Mouse (Mus musculus) ES-E14 (cell line): ENCODE results near the gene Sh2b3. TPM values are rescaled to one million over a fixed set of nuclear protein-coding genes. Genes with fewer than 3 reads are reported as not detected.
"Not testable (repeated sequence)": the region's sequence is repeated elsewhere in the genome, so short reads cannot be mapped to it uniquely, and the experiment has no call there.

Experiments used
- DNase-seq: peaks from one replicate; pipeline ENCODE4 v3.0.0-alpha.2; 2013; ENCODE audit warnings: low read depth, low spot score
- H3K27ac ChIP-seq: 2 replicates; pipeline ENCODE4 v1.5.1; 2012; ENCODE audit warnings: low read depth, mild to moderate bottlenecking, low read length, moderate library complexity, mixed read lengths; ENCODE audit not compliant: poor library complexity, insufficient read depth, severe bottlenecking
- H3K36me3 ChIP-seq: 2 replicates; pipeline ENCODE4 v1.6.1; 2012; ENCODE audit warnings: mild to moderate bottlenecking, low read length, moderate library complexity, mixed read lengths; ENCODE audit not compliant: control insufficient read depth, poor library complexity, insufficient read depth, severe bottlenecking
- H3K4me1 ChIP-seq, 2 experiments: fragments of 150-350 bp in 1 of 2; sonication (generic) in 1 of 2; 2 replicates each; pipeline ENCODE4 v1.6.1; 2012; ENCODE audit warnings: low read length in 2 of 2, mild to moderate bottlenecking in 1 of 2, mixed read lengths in 1 of 2; ENCODE audit not compliant: control insufficient read depth in 2 of 2, insufficient read depth in 2 of 2, poor library complexity in 1 of 2
- H3K4me3 ChIP-seq, 2 experiments: fragments of 150-350 bp in 1 of 2; sonication (generic) in 1 of 2; 2 replicates each; pipeline ENCODE4 v1.5.1; 2012; ENCODE audit warnings: low read length in 2 of 2, low read depth in 1 of 2, mild to moderate bottlenecking in 1 of 2, mixed read lengths in 1 of 2; ENCODE audit not compliant: insufficient read depth in 1 of 2, poor library complexity in 1 of 2, severe bottlenecking in 1 of 2
- H3K9ac ChIP-seq: 2 replicates; pipeline ENCODE4 v1.6.1; 2012; ENCODE audit warnings: low read depth, mild to moderate bottlenecking, low read length, mixed read lengths; ENCODE audit not compliant: poor library complexity, insufficient read depth, severe bottlenecking
- H3K9me3 ChIP-seq: fragments of 150-350 bp; sonication (generic); 2 replicates; pipeline ENCODE4 v1.6.1; 2012; ENCODE audit warnings: low read depth, mild to moderate bottlenecking, low read length; ENCODE audit not compliant: control insufficient read depth, insufficient read depth
- CHD2 ChIP-seq: IDR thresholded peaks from 2 replicates; pipeline ENCODE4 v1.6.1; 2014; ENCODE audit warnings: mild to moderate bottlenecking, low read depth, low read length, inconsistent platforms
- HCFC1 ChIP-seq: IDR thresholded peaks from 2 replicates; pipeline ENCODE4 v1.6.1; 2012; ENCODE audit warnings: low read length, inconsistent platforms, borderline replicate concordance; ENCODE audit not compliant: insufficient read depth
- MAFK ChIP-seq: IDR thresholded peaks from 2 replicates; pipeline ENCODE4 v1.6.1; 2014; ENCODE audit warnings: mild to moderate bottlenecking, low read depth, low read length, inconsistent platforms; ENCODE audit not compliant: insufficient read depth
- ZC3H11A ChIP-seq: IDR thresholded peaks from 2 replicates; pipeline ENCODE4 v1.6.1; 2012; ENCODE audit warnings: low read depth, mild to moderate bottlenecking, inconsistent platforms, low read length, borderline replicate concordance
- ZNF384 ChIP-seq: IDR thresholded peaks from 2 replicates; pipeline ENCODE4 v1.6.1; 2012; ENCODE audit warnings: low read depth, low read length, inconsistent platforms
- in situ Hi-C, 2 experiments: fragments of 600-800 bp; cut with MboI; formaldehyde crosslinking; loops; one replicate each; pipeline ENCODE4 v1.15.1; 2025; ENCODE audit warnings: low sequenced_read_pairs in 2 of 2, inconsistent platforms in 1 of 2; ENCODE audit not compliant: unreplicated experiment in 2 of 2
- total RNA-seq: library from RNA; depleted of rRNA; stranded (reverse); fragments of 300-350 nt; gene quantifications from 2 replicates; pipeline ENCODE4 v1.2.3, GENCODE M21; 2012

Sh2b3 gene
- total RNA-seq, 1 experiment, result 9.1 TPM

GRCm38 (mm10) chr5:121848035-121848519, 10.6 kb upstream of the Sh2b3 start:
- in situ Hi-C loops, result no loop called here
- H3K36me3 ChIP-seq, result peaks cover 3% of the 10 kb centered on the region; the same call in 1 of the 2 replicates
- no peak for DNase-seq
- peak overlapping the region; percentile 62 for H3K9ac ChIP-seq
- H3K4me3 ChIP-seq, result peak overlapping the region; percentile 65 to 87
- peaks cover 4 to 20% of the 10 kb centered on the region in 2 experiments; a peak in 3 of 4 replicates for H3K4me1 ChIP-seq
- H3K9me3 ChIP-seq, result no peaks in the 10 kb centered on the region
- peak overlapping the region; percentile 37; the same call in 1 of the 2 replicates for H3K27ac ChIP-seq
- TF ChIP-seq HCFC1 (no peak), MAFK (no peak), ZC3H11A (no peak), CHD2 (no peak), ZNF384 (no peak)

- DNase-seq, in situ Hi-C loops, H3K4me3 ChIP-seq, H3K36me3 ChIP-seq, H3K9ac ChIP-seq, H3K9me3 ChIP-seq, H3K27ac ChIP-seq: not testable (repeated sequence)
- peaks cover 4 to 20% of the 10 kb centered on the region in 2 experiments; a peak in 3 of 4 replicates for H3K4me1 ChIP-seq
Measured at GRCm38 (mm10) chr5:121847269-121847668, 9.8 kb upstream of the Sh2b3 start.

GRCm38 (mm10) chr5:121846322-121846721, 8.9 kb upstream of the Sh2b3 start:
- in situ Hi-C loops, result no loop called here
- peaks cover 2 to 16% of the 10 kb centered on the region in 2 experiments; a peak in 3 of 4 replicates for H3K4me1 ChIP-seq

GRCm38 (mm10) chr5:121845361-121845760, 7.9 kb upstream of the Sh2b3 start:
- Histone ChIP-seq H3K4me3 (peak overlapping the region in 1 of 2 experiments; percentile 59; a peak in 3 of 4 replicates), H3K4me1 (peaks cover 2 to 16% of the 10 kb centered on the region in 2 experiments; a peak in 3 of 4 replicates), H3K9ac (peak overlapping the region; percentile 35; the same call in 1 of the 2 replicates), H3K36me3 (no peaks in the 10 kb centered on the region), H3K9me3 (no peaks in the 10 kb centered on the region), H3K27ac (no peak overlapping the region)
- TF ChIP-seq MAFK (no peak), ZNF384 (no peak), ZC3H11A (no peak), HCFC1 (no peak), CHD2 (no peak)
- in situ Hi-C loops, result no loop called here
- DNase-seq, result no peak

More at GRCm38 (mm10) chr5:121846322-121846721, 8.9 kb upstream of the Sh2b3 start:
- H3K9me3 ChIP-seq, result no peaks in the 10 kb centered on the region
- no peak overlapping the region for H3K27ac ChIP-seq
- no peaks in the 10 kb centered on the region; the same call in 1 of the 2 replicates for H3K36me3 ChIP-seq
- H3K4me3 ChIP-seq, result peak overlapping the region; percentile 34 to 59; a peak in 3 of 4 replicates
- H3K9ac ChIP-seq, result peak overlapping the region; percentile 24; the same call in 1 of the 2 replicates
- TF ChIP-seq CHD2 (no peak), HCFC1 (no peak), MAFK (no peak), ZNF384 (no peak), ZC3H11A (no peak)
- no peak for DNase-seq
